Mouse (Mus musculus) kidney, embryonic 14.5 days (tissue): ENCODE data around the gene Surf4. TPM values are rescaled to one million over a fixed set of nuclear protein-coding genes. Genes with fewer than 3 reads are reported as not detected.
"Not testable (repeated sequence)": the region's sequence is repeated elsewhere in the genome, so short reads cannot be mapped to it uniquely, and the experiment has no call there.

ENCODE experiments used
- ATAC-seq: fragments of 200-750 bp; cut with Nextera tagmentation; 2 replicates; pipeline ENCODE4 v1.8.0; 2017; ENCODE audit warnings: moderate number of reproducible peaks, mild to moderate bottlenecking, moderate TSS enrichment, moderate library complexity; ENCODE audit not compliant: low FRiP score, low TSS enrichment
- H3K27ac ChIP-seq: fragments of 300-500 bp; sonication (generic); 2 replicates; pipeline ENCODE4 v1.5.1; 2014; ENCODE audit warnings: low read depth, mild to moderate bottlenecking, low read length, moderate library complexity, mixed read lengths
- H3K27me3 ChIP-seq: fragments of 300-500 bp; sonication (generic); 2 replicates; pipeline ENCODE4 v1.6.1; 2014; ENCODE audit warnings: mild to moderate bottlenecking, low read length; ENCODE audit not compliant: control insufficient read depth, insufficient read depth
- H3K36me3 ChIP-seq: fragments of 300-500 bp; sonication (generic); 2 replicates; pipeline ENCODE4 v1.6.1; 2014; ENCODE audit warnings: low read length, mixed read lengths; ENCODE audit not compliant: control insufficient read depth, insufficient read depth
- H3K4me1 ChIP-seq: fragments of 300-500 bp; sonication (generic); 2 replicates; pipeline ENCODE4 v1.6.1; 2014; ENCODE audit warnings: low read length, mixed read lengths; ENCODE audit not compliant: control insufficient read depth, insufficient read depth
- H3K4me2 ChIP-seq: fragments of 300-500 bp; sonication (generic); replicated peaks from 2 replicates; pipeline ENCODE4 v1.6.1; 2014; ENCODE audit warnings: low read depth, mild to moderate bottlenecking, low read length
- H3K4me3 ChIP-seq: fragments of 300-500 bp; sonication (generic); 2 replicates; pipeline ENCODE4 v1.5.1; 2014; ENCODE audit warnings: mild to moderate bottlenecking, low read length
- H3K9ac ChIP-seq: fragments of 300-500 bp; sonication (generic); 2 replicates; pipeline ENCODE4 v1.6.1; 2014; ENCODE audit warnings: low read depth, mild to moderate bottlenecking, low read length, moderate library complexity
- H3K9me3 ChIP-seq: fragments of 300-500 bp; sonication (generic); 2 replicates; pipeline ENCODE4 v1.6.1; 2016; ENCODE audit warnings: low read length; ENCODE audit not compliant: control insufficient read depth
- WGBS: fragments of 180-500 bp; shearing (Covaris S2); extraction: QIAGEN DNeasy Blood & Tissue Kit; methylation state at CpG from one replicate; pipeline ENCODE4 v1.1.7; 2014; 5-methylcytosine and 5-hydroxymethylcytosine counted together
- polyA plus RNA-seq: library from polyadenylated mRNA; unstranded; fragments of >200 nt; fragmentation: Nextera tagmentation; extraction: Ambion mirVana; gene quantifications from 2 replicates; pipeline ENCODE4 v1.2.1, GENCODE M21; 2014

Surf4 gene
- polyA plus RNA-seq, 1 experiment from 2014 or later = 187 TPM

- no peak for ATAC-seq
- H3K36me3 ChIP-seq = peaks cover 54% of the 10 kb centered on the region
- 79% methylated on average over 1 of the region's 1 CpGs for WGBS
- H3K4me1 ChIP-seq = peaks cover 16% of the 10 kb centered on the region; the same call in 1 of the 2 replicates
- H3K9me3 ChIP-seq = no peaks in the 10 kb centered on the region
- H3K4me3 ChIP-seq = no peak overlapping the region
- H3K27me3 ChIP-seq = no peaks in the 10 kb centered on the region
- H3K9ac ChIP-seq = no peak overlapping the region
- no peak overlapping the region for H3K4me2 ChIP-seq
- H3K27ac ChIP-seq = no peak overlapping the region
Measured at GRCm38 (mm10) chr2:26900731-26901130, 33.0 kb downstream of the Surf4 start.

DNA sequence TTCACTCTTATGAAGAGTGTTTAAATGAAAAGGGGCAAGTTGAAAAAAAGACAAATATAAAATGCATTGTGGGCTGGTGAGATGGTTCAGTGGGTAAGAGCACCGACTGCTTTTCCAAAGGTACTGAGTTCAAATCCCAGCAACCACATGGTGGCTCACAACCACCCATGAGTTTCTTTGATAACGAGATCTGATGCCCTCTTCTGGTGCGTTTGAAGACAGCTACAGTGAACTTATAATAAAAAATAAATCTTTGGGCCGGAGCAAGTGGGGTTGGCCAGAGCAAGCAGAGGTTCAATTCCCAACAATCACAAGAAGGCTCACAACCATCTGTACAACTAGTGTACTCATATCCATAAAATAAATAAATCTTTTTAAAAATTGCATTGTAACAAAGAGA lies 37.8 kb downstream of the Surf4 start:
- Histone ChIP-seq H3K4me1 (no peaks in the 10 kb centered on the region), H3K4me3 (no peak overlapping the region), H3K9me3 (no peaks in the 10 kb centered on the region), H3K27ac (no peak overlapping the region), H3K9ac (no peak overlapping the region), H3K27me3 (no peaks in the 10 kb centered on the region), H3K36me3 (peaks cover 83% of the 10 kb centered on the region), H3K4me2 (no peak overlapping the region)
- ATAC-seq = no peak
- 90% methylated on average over 4 of the region's 4 CpGs for WGBS

- H3K9ac ChIP-seq, H3K27me3 ChIP-seq, ATAC-seq, H3K4me2 ChIP-seq, H3K9me3 ChIP-seq, H3K4me1 ChIP-seq, H3K4me3 ChIP-seq, H3K27ac ChIP-seq: not testable (repeated sequence)
- H3K36me3 ChIP-seq = peaks cover 22% of the 10 kb centered on the region
- WGBS = 71% methylated on average over 4 of the region's 4 CpGs
Measured at GRCm38 (mm10) chr2:26886170-26886569, 47.6 kb downstream of the Surf4 start.

- not testable (repeated sequence) for H3K4me3 ChIP-seq, H3K9ac ChIP-seq, H3K4me2 ChIP-seq, ATAC-seq, H3K4me1 ChIP-seq, H3K27ac ChIP-seq, H3K9me3 ChIP-seq, H3K27me3 ChIP-seq
- H3K36me3 ChIP-seq = peaks cover 16% of the 10 kb centered on the region
- 89% methylated on average over 2 of the region's 2 CpGs for WGBS
Measured at GRCm38 (mm10) chr2:26885541-26885940, 48.2 kb downstream of the Surf4 start.

DNA sequence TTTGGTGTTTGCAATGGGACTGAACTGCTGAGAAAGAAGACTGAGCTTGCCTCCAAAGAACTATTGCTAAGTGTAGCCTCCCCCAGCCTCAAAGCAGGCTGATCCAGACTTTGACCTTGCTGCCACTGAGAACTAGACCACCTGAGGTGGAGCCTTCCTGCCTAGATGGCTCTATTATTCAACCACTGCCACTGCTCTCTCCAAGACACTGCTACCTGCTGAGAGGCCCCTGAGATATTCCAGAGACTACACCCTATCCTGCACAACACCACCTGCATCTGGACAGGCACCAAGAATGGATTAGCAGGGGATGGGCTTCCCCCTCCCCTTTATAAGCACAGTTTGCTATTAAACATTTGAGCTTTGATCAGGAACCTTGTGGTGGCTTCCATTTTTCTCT lies 55.2 kb downstream of the Surf4 start:
- Histone ChIP-seq H3K4me3 (no peak overlapping the region), H3K27me3 (no peaks in the 10 kb centered on the region), H3K9me3 (no peaks in the 10 kb centered on the region), H3K4me2 (no peak overlapping the region), H3K27ac (no peak overlapping the region), H3K4me1 (no peaks in the 10 kb centered on the region), H3K36me3 (no peaks in the 10 kb centered on the region), H3K9ac (no peak overlapping the region)
- ATAC-seq = no peak

GRCm38 (mm10) chr2:26870666-26871065 lies 63.1 kb downstream of the Surf4 start:
- 68% methylated on average over 6 of the region's 6 CpGs for WGBS
- Histone ChIP-seq H3K36me3 (no peaks in the 10 kb centered on the region), H3K4me1 (no peaks in the 10 kb centered on the region), H3K27ac (no peak overlapping the region), H3K27me3 (no peaks in the 10 kb centered on the region; the same call in 1 of the 2 replicates), H3K9ac (no peak overlapping the region), H3K4me2 (no peak overlapping the region), H3K4me3 (no peak overlapping the region), H3K9me3 (no peaks in the 10 kb centered on the region)
- no peak for ATAC-seq

Other genes starting within 250 kb of the Surf4 start
- gene Abo, start 68.9 kb downstream of the Surf4 start, polyA plus RNA-seq = not detected in 2 replicates
- gene Surf6, start 31.0 kb downstream of the Surf4 start, polyA plus RNA-seq = 14.6 and 19.0 TPM in 2 replicates
- 27.0 and 35.2 TPM in 2 replicates for gene Med22, start 23.3 kb downstream of the Surf4 start, polyA plus RNA-seq
- gene Rpl7a, start 23.2 kb downstream of the Surf4 start, polyA plus RNA-seq = 790 and 884 TPM in 2 replicates
- 40.1 and 46.5 TPM in 2 replicates for gene Surf2, start 17.6 kb downstream of the Surf4 start, polyA plus RNA-seq
- 48.1 and 51.1 TPM in 2 replicates for gene Surf1, start 17.4 kb downstream of the Surf4 start, polyA plus RNA-seq
- 0.09 TPM in 1 of 2 replicates, not detected in the other for gene Stkld1, start 119 bp upstream of the Surf4 start, polyA plus RNA-seq
- gene Rexo4, start 30.5 kb upstream of the Surf4 start, polyA plus RNA-seq = 37.5 and 49.7 TPM in 2 replicates
- 0.05 and 0.06 TPM in 2 replicates for gene Adamts13, start 39.5 kb upstream of the Surf4 start, polyA plus RNA-seq
- 36.7 and 56.5 TPM in 2 replicates for gene Cacfd1, start 76.0 kb upstream of the Surf4 start, polyA plus RNA-seq
- 0.37 and 0.64 TPM in 2 replicates for gene Slc2a6, start 94.1 kb upstream of the Surf4 start, polyA plus RNA-seq
- gene Mymk, start 138.3 kb upstream of the Surf4 start, polyA plus RNA-seq = 0.54 TPM in 1 of 2 replicates, not detected in the other
- gene Adamtsl2, start 145.5 kb upstream of the Surf4 start, polyA plus RNA-seq = 0.51 and 0.65 TPM in 2 replicates
- not detected in 2 replicates for gene Fam163b, start 208.6 kb upstream of the Surf4 start, polyA plus RNA-seq
- gene Dbh, start 231.3 kb upstream of the Surf4 start, polyA plus RNA-seq = not detected in 2 replicates